Mouse (Mus musculus) right cerebral cortex, postnatal 14 days (tissue): ENCODE measurements around the gene Sept8.

Source experiments
- DNase-seq: peaks from one replicate; pipeline ENCODE4 v3.0.0; 2022

The Sept8 gene

GRCm38 (mm10) chr11:53519207-53520121 is at the start of gene Sept8:
Gene Sept8 (plus strand): TSS chr11:53519257.
- peak; percentile 60 for DNase-seq

- DNase-seq, result peak; percentile 62
Measured at GRCm38 (mm10) chr11:53469294-53469967, 49.6 kb upstream of the Sept8 start.

GRCm38 (mm10) chr11:53469968-53470695 is 48.9 kb upstream of the Sept8 start, which contains the start of gene Gm9837:
Gene Gm9837 (minus strand): TSS chr11:53470479.
- DNase-seq, result peak; percentile 97

- no peak for DNase-seq
Measured at GRCm38 (mm10) chr11:53472709-53473108, 46.3 kb upstream of the Sept8 start.

- no peak for DNase-seq
Measured at GRCm38 (mm10) chr11:53475620-53476019, 43.4 kb upstream of the Sept8 start.

- no peak for DNase-seq
Measured at GRCm38 (mm10) chr11:53477833-53478232, 41.2 kb upstream of the Sept8 start.

- peak; percentile 48 for DNase-seq
Measured at GRCm38 (mm10) chr11:53478383-53479170, 40.5 kb upstream of the Sept8 start.

- peak; percentile 44 for DNase-seq
Measured at GRCm38 (mm10) chr11:53479171-53479782, 39.8 kb upstream of the Sept8 start.

GRCm38 (mm10) chr11:53479783-53480301 is 39.2 kb upstream of the Sept8 start, which contains the start of the genes Gm9945 and Sowaha:
Gene Gm9945 (plus strand): TSS chr11:53480166.
Gene Sowaha (minus strand): TSS chr11:53480274.
- DNase-seq, result peak; percentile 66

- DNase-seq, result no peak
Measured at GRCm38 (mm10) chr11:53481088-53481730, 37.8 kb upstream of the Sept8 start.

- DNase-seq, result no peak
Measured at GRCm38 (mm10) chr11:53483159-53483891, 35.7 kb upstream of the Sept8 start.

- DNase-seq, result no peak
Measured at GRCm38 (mm10) chr11:53485719-53486118, 33.3 kb upstream of the Sept8 start.

GRCm38 (mm10) chr11:53486351-53486750 is 32.7 kb upstream of the Sept8 start:
- no peak for DNase-seq

GRCm38 (mm10) chr11:53486822-53487594 is 32.0 kb upstream of the Sept8 start:
- DNase-seq, result no peak

GRCm38 (mm10) chr11:53489007-53489406 is 30.1 kb upstream of the Sept8 start:
- no peak for DNase-seq

GRCm38 (mm10) chr11:53489421-53489820 is 29.6 kb upstream of the Sept8 start:
- no peak for DNase-seq

- DNase-seq, result no peak
Measured at GRCm38 (mm10) chr11:53491954-53492401, 27.1 kb upstream of the Sept8 start.

GRCm38 (mm10) chr11:53493243-53493955 is 25.7 kb upstream of the Sept8 start:
- no peak for DNase-seq

- DNase-seq, result no peak
Measured at GRCm38 (mm10) chr11:53495417-53495816, 23.6 kb upstream of the Sept8 start.
